Mouse (Mus musculus): ENCODE data around the gene Pfkl. TPM values are rescaled to one million over a fixed set of nuclear protein-coding genes. Genes with fewer than 3 reads are reported as not detected.
A peak's percentile ranks its signal among the peaks of the same experiment; 100 is the strongest.

Gene Pfkl
- not detected in 2 replicates for polyA plus RNA-seq (2012; ENCODE audit: insufficient read depth, insufficient read length, low replicate concordance, missing spikeins)

- Histone ChIP-seq H3K27ac (ENCODE audit: insufficient read depth, low read depth, low read length) (peak within 1 kb of the TSS; percentile 96), H3K4me3 (ENCODE audit: insufficient read depth, low read depth, low read length) (peak within 1 kb of the TSS; percentile 86), H3K4me1 (ENCODE audit: control insufficient read depth, insufficient read depth, low read length) (peaks cover 36% of the 10 kb centered on the region)
- WGBS, result under 1% methylated on average over 9 of the region's 9 CpGs
- no peak for TF ChIP-seq POLR2A (IDR thresholded peaks at IDR 0.05; ENCODE audit: insufficient read depth, low read depth, low read length)
- no peak for TF ChIP-seq CTCF (IDR thresholded peaks at IDR 0.05; ENCODE audit: insufficient read depth, low read depth, low read length)
Observed at GRCm38 (mm10) chr10:78009945-78010293, at the start of gene Pfkl. TSS of gene Pfkl (minus strand) at chr10:78010083.

- 92% methylated on average over 8 of the region's 8 CpGs for WGBS
- H3K4me3 ChIP-seq (ENCODE audit: insufficient read depth, low read depth, low read length), result no peak overlapping the region
- TF ChIP-seq CTCF (IDR thresholded peaks at IDR 0.05; ENCODE audit: insufficient read depth, low read depth, low read length) (no peak), POLR2A (IDR thresholded peaks at IDR 0.05; ENCODE audit: insufficient read depth, low read depth, low read length) (no peak)
- H3K4me1 ChIP-seq (ENCODE audit: control insufficient read depth, insufficient read depth, low read length), result no peaks in the 10 kb centered on the region
- no peak overlapping the region for H3K27ac ChIP-seq (ENCODE audit: insufficient read depth, low read depth, low read length)
Observed at GRCm38 (mm10) chr10:78057056-78057455, 47.2 kb upstream of the Pfkl start.

GRCm38 (mm10) chr10:78054633-78055565 lies 45.0 kb upstream of the Pfkl start:
- H3K4me1 ChIP-seq (ENCODE audit: control insufficient read depth, insufficient read depth, low read length), result no peaks in the 10 kb centered on the region
- no peak overlapping the region for H3K27ac ChIP-seq (ENCODE audit: insufficient read depth, low read depth, low read length)
- H3K4me3 ChIP-seq (ENCODE audit: insufficient read depth, low read depth, low read length), result no peak overlapping the region
- TF ChIP-seq CTCF (IDR thresholded peaks at IDR 0.05; ENCODE audit: insufficient read depth, low read depth, low read length), result no peak
- no peak for TF ChIP-seq POLR2A (IDR thresholded peaks at IDR 0.05; ENCODE audit: insufficient read depth, low read depth, low read length)
- 70% methylated on average over 19 of the region's 19 CpGs for WGBS

GRCm38 (mm10) chr10:78049519-78050035 lies 39.7 kb upstream of the Pfkl start:
- no peak overlapping the region for H3K4me3 ChIP-seq (ENCODE audit: insufficient read depth, low read depth, low read length)
- TF ChIP-seq CTCF (IDR thresholded peaks at IDR 0.05; ENCODE audit: insufficient read depth, low read depth, low read length) (no peak), POLR2A (IDR thresholded peaks at IDR 0.05; ENCODE audit: insufficient read depth, low read depth, low read length) (no peak)
- H3K4me1 ChIP-seq (ENCODE audit: control insufficient read depth, insufficient read depth, low read length), result no peaks in the 10 kb centered on the region
- H3K27ac ChIP-seq (ENCODE audit: insufficient read depth, low read depth, low read length), result no peak overlapping the region
- 62% methylated on average over 11 of the region's 11 CpGs for WGBS

GRCm38 (mm10) chr10:78048061-78048730 lies 38.3 kb upstream of the Pfkl start:
- no peak overlapping the region for H3K27ac ChIP-seq (ENCODE audit: insufficient read depth, low read depth, low read length)
- peaks cover 5% of the 10 kb centered on the region for H3K4me1 ChIP-seq (ENCODE audit: control insufficient read depth, insufficient read depth, low read length)
- H3K4me3 ChIP-seq (ENCODE audit: insufficient read depth, low read depth, low read length), result no peak overlapping the region
- WGBS, result 79% methylated on average over 10 of the region's 10 CpGs
- TF ChIP-seq POLR2A (IDR thresholded peaks at IDR 0.05; ENCODE audit: insufficient read depth, low read depth, low read length), result no peak
- no peak for TF ChIP-seq CTCF (IDR thresholded peaks at IDR 0.05; ENCODE audit: insufficient read depth, low read depth, low read length)

- WGBS, result 92% methylated on average over 4 of the region's 4 CpGs
- H3K4me1 ChIP-seq (ENCODE audit: control insufficient read depth, insufficient read depth, low read length), result peaks cover 9% of the 10 kb centered on the region
- no peak overlapping the region for H3K27ac ChIP-seq (ENCODE audit: insufficient read depth, low read depth, low read length)
- TF ChIP-seq POLR2A (IDR thresholded peaks at IDR 0.05; ENCODE audit: insufficient read depth, low read depth, low read length), result no peak
- no peak for TF ChIP-seq CTCF (IDR thresholded peaks at IDR 0.05; ENCODE audit: insufficient read depth, low read depth, low read length)
- no peak overlapping the region for H3K4me3 ChIP-seq (ENCODE audit: insufficient read depth, low read depth, low read length)
Observed at GRCm38 (mm10) chr10:78046388-78046787, 36.5 kb upstream of the Pfkl start.

- 78% methylated on average over 1 of the region's 1 CpGs for WGBS
- H3K4me3 ChIP-seq (ENCODE audit: insufficient read depth, low read depth, low read length), result no peak overlapping the region
- no peak for TF ChIP-seq POLR2A (IDR thresholded peaks at IDR 0.05; ENCODE audit: insufficient read depth, low read depth, low read length)
- TF ChIP-seq CTCF (IDR thresholded peaks at IDR 0.05; ENCODE audit: insufficient read depth, low read depth, low read length), result no peak
- no peak overlapping the region for H3K27ac ChIP-seq (ENCODE audit: insufficient read depth, low read depth, low read length)
- peaks cover 9% of the 10 kb centered on the region for H3K4me1 ChIP-seq (ENCODE audit: control insufficient read depth, insufficient read depth, low read length)
Observed at GRCm38 (mm10) chr10:78044531-78044930, 34.6 kb upstream of the Pfkl start.

GRCm38 (mm10) chr10:78043406-78043836 lies 33.5 kb upstream of the Pfkl start, which contains the start of gene Aire:
TSS of gene Aire (minus strand) at chr10:78043610.
- Histone ChIP-seq H3K4me1 (ENCODE audit: control insufficient read depth, insufficient read depth, low read length) (peaks cover 9% of the 10 kb centered on the region), H3K27ac (ENCODE audit: insufficient read depth, low read depth, low read length) (no peak within 1 kb of the TSS), H3K4me3 (ENCODE audit: insufficient read depth, low read depth, low read length) (0 out of 2 replicates have a peak within 1 kb of the TSS, but pooled peaks have one; percentile 15)
- WGBS, result under 1% methylated on average over 27 of the region's 27 CpGs
- TF ChIP-seq CTCF (IDR thresholded peaks at IDR 0.05; ENCODE audit: insufficient read depth, low read depth, low read length) (peak; percentile 88), POLR2A (IDR thresholded peaks at IDR 0.05; ENCODE audit: insufficient read depth, low read depth, low read length) (no peak)

Measured in olfactory bulb, adult 2 months (tissue).